Mouse (Mus musculus) ES-E14 (cell line): ENCODE results near the gene Sema6d.

ENCODE experiments used
- CHD2 ChIP-seq: IDR thresholded peaks from 2 replicates; pipeline ENCODE4 v1.6.1; 2014; ENCODE audit warnings: mild to moderate bottlenecking, low read depth, low read length, inconsistent platforms
- MAFK ChIP-seq: IDR thresholded peaks from 2 replicates; pipeline ENCODE4 v1.6.1; 2014; ENCODE audit warnings: mild to moderate bottlenecking, low read depth, low read length, inconsistent platforms; ENCODE audit not compliant: insufficient read depth
- ZC3H11A ChIP-seq: IDR thresholded peaks from 2 replicates; pipeline ENCODE4 v1.6.1; 2012; ENCODE audit warnings: low read depth, mild to moderate bottlenecking, inconsistent platforms, low read length, borderline replicate concordance
- ZNF384 ChIP-seq: IDR thresholded peaks from 2 replicates; pipeline ENCODE4 v1.6.1; 2012; ENCODE audit warnings: low read depth, low read length, inconsistent platforms

GRCm38 (mm10) chr2:124478526-124478925 lies 388.8 kb downstream of the Sema6d start:
- no peak for TF ChIP-seq MAFK
- no peak for TF ChIP-seq ZC3H11A
- no peak for TF ChIP-seq ZNF384
- TF ChIP-seq CHD2: no peak
